Mouse (Mus musculus) thymus, postnatal 10 days (tissue): Measurements from ENCODE around the gene Nr1h4.

Source experiments
- DNase-seq, 2 experiments: peaks; one replicate each; pipeline ENCODE4 v3.0.0; 2021; ENCODE audit warnings: low spot score in 2 of 2

Gene Nr1h4

GRCm38 (mm10) chr10:89434509-89435210, 98.7 kb downstream of the Nr1h4 start:
- no peak for DNase-seq

GRCm38 (mm10) chr10:89432743-89433142, 100.6 kb downstream of the Nr1h4 start:
- no peak for DNase-seq

- DNase-seq = no peak
These were observed 102.6 kb downstream of the Nr1h4 start for GRCm38 (mm10) chr10:89430751-89431150.

GRCm38 (mm10) chr10:89424800-89425393, 108.5 kb downstream of the Nr1h4 start:
- DNase-seq = peak; percentile 31 to 34

- DNase-seq = no peak
These were observed 109.2 kb downstream of the Nr1h4 start for GRCm38 (mm10) chr10:89424217-89424616.

- DNase-seq = no peak
These were observed 110.1 kb downstream of the Nr1h4 start for GRCm38 (mm10) chr10:89423164-89423778.

- DNase-seq = no peak
These were observed 110.8 kb downstream of the Nr1h4 start for GRCm38 (mm10) chr10:89422504-89423158.

GRCm38 (mm10) chr10:89417966-89418365, 115.4 kb downstream of the Nr1h4 start:
- DNase-seq = no peak

GRCm38 (mm10) chr10:89415478-89415877, 117.9 kb downstream of the Nr1h4 start:
- DNase-seq = no peak

- DNase-seq = no peak
These were observed 125.8 kb downstream of the Nr1h4 start for GRCm38 (mm10) chr10:89407551-89407950.

GRCm38 (mm10) chr10:89406733-89407484, 126.5 kb downstream of the Nr1h4 start:
- no peak for DNase-seq

- DNase-seq = no peak
These were observed 128.4 kb downstream of the Nr1h4 start for GRCm38 (mm10) chr10:89404936-89405335.
